Mouse (Mus musculus) brain, embryonic 14.5 days (tissue): Measurements from ENCODE around the gene Efcc1.

ENCODE experiments used
- CTCF ChIP-seq: fragments of 200-500 bp; IDR thresholded peaks from 2 replicates; pipeline ENCODE4 v1.5.1; 2012; ENCODE audit warnings: inconsistent platforms, mild to moderate bottlenecking, moderate library complexity, borderline replicate concordance; ENCODE audit not compliant: insufficient read depth, insufficient read length; ENCODE audit errors: extremely low read depth
- POLR2A ChIP-seq: fragments of 200-500 bp; IDR thresholded peaks from 2 replicates; pipeline ENCODE4 v1.6.1; 2012; ENCODE audit warnings: mild to moderate bottlenecking, inconsistent platforms, borderline replicate concordance; ENCODE audit not compliant: poor library complexity, insufficient read depth, insufficient read length, severe bottlenecking; ENCODE audit errors: extremely low read depth

- TF ChIP-seq CTCF (no peak), POLR2A (no peak)
Measured at GRCm38 (mm10) chr6:87712311-87712710, 18.4 kb upstream of the Efcc1 start.
